Mouse (Mus musculus) fibroblast of lung, adult 2 months (primary cell): Measurements from ENCODE around the gene Btnl2.

Source experiments
- DNase-seq: peaks from one replicate; pipeline ENCODE4 v3.0.0-alpha.2; 2011; ENCODE audit warnings: low read depth

Btnl2 gene

GRCm38 (mm10) chr17:34398711-34399393 lies 44.2 kb downstream of the Btnl2 start, which contains the start of gene BC051142:
TSS of gene BC051142 (plus strand) at chr17:34398820.
- peak; percentile 40 for DNase-seq

- DNase-seq, result no peak
These were observed 44.7 kb downstream of the Btnl2 start for GRCm38 (mm10) chr17:34399394-34399715.

GRCm38 (mm10) chr17:34411117-34411516 lies 56.5 kb downstream of the Btnl2 start:
- DNase-seq, result no peak
